Mouse (Mus musculus) heart, adult 2 months (tissue): ENCODE data around the gene Cobll1.

ENCODE experiments used
- CTCF ChIP-seq: fragments of 200-600 bp; IDR thresholded peaks from 2 replicates; pipeline ENCODE4 v1.8.1; 2022; ENCODE audit warnings: antibody characterized with exemption, mild to moderate bottlenecking, moderate library complexity
- POLR2A ChIP-seq: fragments of 200-500 bp; IDR thresholded peaks from 2 replicates; pipeline ENCODE4 v1.6.1; 2011; ENCODE audit warnings: mild to moderate bottlenecking, low read depth, low read length, control low read depth; ENCODE audit not compliant: insufficient read depth

GRCm38 (mm10) chr2:65161715-65162114, 77.5 kb downstream of the Cobll1 start:
- TF ChIP-seq POLR2A (no peak), CTCF (no peak)
